Mouse (Mus musculus): ENCODE data around the gene Gps2.
A peak's percentile ranks its signal among the peaks of the same experiment; 100 is the strongest.
"Not testable (repeated sequence)": the region's sequence is repeated elsewhere in the genome, so short reads cannot be mapped to it uniquely, and the experiment has no call there.

Gene Gps2

DNA sequence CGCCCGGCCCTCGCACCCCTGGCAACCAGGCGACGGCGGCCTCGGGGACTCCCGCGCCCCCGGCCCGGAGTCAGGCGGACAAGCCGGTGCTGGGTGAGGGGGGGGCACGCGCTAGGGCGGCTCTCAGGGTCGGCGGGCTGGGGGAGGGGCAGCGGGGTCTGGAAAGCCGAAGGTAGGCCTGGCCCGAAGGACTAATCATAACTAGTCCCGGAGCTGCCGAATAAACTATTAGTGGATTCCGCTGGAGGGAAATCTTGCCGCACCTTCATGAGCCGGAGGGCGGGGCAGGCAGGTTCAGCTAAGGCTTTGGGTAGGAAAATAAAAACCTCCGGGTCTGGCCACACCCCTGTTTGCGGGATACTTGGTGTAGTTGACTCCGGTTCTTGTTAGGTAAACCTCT is 22.5 kb downstream of the Gps2 start:
- DNase-seq (ENCODE audit: low spot score in 2 of 2) = no peak

DNA sequence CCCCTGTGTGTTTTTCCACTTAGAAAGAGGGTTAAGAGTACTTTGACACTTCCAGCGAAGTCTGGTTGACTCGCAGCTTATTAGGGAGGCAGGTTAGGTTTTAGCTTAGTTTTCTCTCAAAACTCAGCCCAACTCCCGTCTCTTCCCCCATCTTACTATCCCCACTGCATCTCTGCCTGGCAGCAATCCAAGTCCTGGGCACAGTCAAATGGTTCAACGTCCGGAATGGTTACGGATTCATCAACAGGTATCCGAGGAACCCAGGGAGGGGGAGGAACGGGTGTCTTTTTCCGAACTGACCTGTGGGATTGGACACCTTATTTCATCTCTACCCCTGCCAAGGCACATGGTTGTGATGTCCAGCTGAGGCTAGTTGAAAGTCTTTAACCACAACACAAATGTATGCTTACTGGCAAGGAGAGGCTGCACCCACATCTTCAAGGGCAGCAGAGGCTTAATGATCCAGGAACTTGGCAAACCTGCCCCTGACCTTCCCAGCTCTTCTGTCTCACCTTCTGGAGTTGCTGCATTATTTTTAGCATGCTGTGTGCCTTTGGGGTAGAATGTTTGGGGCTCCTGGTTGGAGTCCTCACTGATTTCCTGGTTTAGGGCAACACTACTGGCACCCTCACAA is 23.1 kb downstream of the Gps2 start:
- DNase-seq (ENCODE audit: low spot score in 2 of 2) = peak in 1 of 2 experiments; percentile 44

DNA sequence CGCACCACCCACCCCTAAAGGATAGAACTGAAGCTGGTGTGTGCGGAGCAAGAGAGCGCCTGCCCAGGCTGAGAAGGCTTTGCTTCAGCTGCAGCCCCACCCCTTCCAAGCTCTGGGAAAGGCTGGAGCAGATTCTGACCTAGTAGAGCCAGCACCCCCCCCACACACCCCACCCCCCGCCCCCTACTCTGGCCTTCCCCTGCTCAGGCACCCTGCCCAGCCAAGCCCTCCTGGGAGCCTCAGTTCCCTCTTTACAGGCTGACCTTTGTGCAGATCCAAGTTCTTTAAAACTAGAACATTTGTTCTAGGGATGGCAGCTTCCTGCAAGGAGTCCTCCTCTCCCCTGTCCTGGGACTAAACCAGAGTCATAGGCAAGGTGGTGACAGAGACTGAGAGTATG is 23.7 kb downstream of the Gps2 start:
- DNase-seq (ENCODE audit: low spot score in 2 of 2) = peak; percentile 60 to 61

DNA sequence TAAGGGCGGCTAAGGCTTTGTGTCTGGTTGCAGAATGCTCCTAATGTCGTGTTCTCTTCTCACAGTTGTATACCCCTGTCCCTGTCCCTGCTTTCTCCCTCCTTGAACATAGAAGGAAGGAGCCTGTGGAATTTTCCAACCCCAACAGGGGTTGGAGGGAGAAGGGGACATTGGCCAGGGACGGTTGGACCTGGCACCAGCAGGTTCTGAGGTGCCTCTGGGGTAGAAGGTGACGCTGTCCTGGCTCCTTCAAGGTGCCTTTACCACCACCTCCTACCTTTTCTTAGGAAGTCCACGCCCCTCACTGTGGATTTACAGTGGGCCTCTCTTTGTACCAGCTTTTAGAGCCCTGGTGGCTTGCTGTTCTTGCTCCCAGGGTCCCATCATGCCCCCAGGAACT is 24.1 kb downstream of the Gps2 start:
- DNase-seq (ENCODE audit: low spot score in 2 of 2) = no peak

DNA sequence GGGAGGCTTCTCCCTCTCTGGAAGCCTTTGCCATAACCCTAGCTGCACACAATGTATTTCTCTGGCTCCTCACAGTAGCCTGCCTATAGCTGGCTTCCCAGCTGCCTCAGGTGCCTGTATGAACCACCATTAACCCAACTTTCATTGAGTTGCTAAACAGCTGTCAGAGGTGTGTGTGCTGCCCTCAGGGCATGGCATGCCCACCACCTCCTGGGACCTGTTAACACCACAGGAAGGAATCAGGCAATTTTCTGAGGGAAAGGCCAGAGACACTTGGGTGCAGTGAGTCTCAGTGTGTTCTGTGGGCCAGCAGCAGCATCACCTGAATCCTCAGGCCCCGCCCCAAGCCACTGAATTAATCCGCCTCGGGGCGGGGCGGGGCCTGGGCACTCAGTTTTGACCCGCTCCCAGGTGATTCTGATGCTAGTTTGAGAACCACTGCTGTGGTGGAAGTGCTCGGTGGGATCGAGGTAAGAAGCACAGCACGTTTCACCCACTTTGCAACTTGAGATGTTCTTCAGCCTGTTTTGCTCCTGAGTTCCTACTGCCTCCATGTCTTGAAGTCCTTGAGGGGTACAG is 24.8 kb downstream of the Gps2 start:
- DNase-seq (ENCODE audit: low spot score in 2 of 2) = no peak

DNA sequence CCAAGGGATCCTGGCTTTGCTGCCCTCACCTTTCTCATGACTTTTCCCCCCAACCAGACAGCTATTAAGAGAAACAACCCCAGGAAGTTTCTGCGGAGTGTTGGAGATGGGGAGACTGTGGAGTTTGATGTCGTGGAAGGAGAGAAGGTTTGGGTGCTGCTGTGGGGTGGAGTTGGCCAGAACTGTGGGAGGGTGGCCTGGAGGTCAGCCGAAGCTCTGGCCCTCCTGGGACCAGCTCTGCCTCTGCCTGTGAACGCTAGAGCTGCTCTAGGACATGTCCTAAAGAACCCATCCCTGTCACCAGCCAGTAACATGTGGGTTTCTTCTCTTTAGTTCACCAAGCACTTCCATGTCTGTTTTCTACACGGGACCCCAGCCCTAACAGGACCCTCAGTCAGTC is 25.5 kb downstream of the Gps2 start:
- no peak for DNase-seq (ENCODE audit: low spot score in 2 of 2)

DNA sequence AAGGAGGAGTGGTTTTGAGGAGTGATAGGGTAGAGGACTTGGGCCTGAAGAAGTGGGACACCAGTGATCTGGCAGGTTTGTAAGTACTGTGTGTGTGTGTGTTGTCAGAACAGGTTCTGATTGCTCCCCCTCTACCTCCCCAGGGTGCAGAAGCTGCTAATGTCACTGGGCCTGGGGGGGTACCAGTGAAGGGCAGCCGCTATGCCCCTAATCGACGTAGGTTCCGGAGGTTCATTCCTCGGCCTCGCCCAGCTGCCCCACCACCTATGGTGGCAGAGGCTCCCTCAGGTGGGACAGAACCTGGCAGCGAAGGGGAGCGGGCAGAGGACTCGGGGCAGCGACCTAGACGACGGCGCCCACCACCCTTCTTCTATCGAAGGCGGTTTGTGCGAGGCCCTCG is 26.0 kb downstream of the Gps2 start:
- no peak for DNase-seq (ENCODE audit: low spot score in 2 of 2)

DNA sequence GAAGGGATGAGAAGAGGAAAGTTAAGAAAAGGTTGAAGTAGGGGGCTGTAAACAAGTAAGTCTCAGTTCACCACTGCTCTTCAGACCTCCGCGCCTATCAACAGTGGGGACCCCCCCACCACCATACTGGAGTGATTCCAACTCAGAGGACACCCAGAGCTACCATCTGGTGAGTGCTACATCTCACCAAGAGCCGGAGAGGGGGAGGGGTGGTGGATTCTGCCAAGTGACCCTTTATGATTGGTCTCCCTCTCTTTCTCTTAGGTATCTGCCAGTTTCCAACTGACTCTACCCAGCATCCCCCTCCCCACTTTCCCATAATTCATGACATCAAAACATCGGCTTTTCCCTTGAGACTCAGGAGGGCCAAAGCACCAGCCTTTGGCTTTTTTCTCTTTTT is 27.3 kb downstream of the Gps2 start:
- DNase-seq (ENCODE audit: low spot score in 2 of 2) = no peak

DNA sequence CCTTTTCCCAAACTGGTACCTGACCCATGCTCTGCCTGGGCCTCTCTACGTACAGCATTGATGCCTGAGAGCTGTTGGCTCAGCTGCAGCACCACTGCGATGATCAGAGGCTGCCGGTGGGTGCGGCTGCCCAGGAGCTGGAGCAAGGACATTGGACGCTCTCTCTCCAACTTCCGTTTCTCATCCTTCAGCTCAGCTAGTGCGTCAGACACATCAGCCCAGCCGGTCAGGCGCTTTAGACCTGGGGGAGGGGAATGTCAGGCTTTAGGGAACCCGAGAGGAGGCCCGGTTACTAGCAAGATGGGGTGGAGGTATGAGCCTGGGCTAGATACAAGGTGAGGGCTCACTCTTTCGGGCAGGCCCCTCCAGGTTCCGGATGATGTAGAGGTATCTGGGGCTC is 31.5 kb downstream of the Gps2 start:
- no peak for DNase-seq (ENCODE audit: low spot score in 2 of 2)

DNA sequence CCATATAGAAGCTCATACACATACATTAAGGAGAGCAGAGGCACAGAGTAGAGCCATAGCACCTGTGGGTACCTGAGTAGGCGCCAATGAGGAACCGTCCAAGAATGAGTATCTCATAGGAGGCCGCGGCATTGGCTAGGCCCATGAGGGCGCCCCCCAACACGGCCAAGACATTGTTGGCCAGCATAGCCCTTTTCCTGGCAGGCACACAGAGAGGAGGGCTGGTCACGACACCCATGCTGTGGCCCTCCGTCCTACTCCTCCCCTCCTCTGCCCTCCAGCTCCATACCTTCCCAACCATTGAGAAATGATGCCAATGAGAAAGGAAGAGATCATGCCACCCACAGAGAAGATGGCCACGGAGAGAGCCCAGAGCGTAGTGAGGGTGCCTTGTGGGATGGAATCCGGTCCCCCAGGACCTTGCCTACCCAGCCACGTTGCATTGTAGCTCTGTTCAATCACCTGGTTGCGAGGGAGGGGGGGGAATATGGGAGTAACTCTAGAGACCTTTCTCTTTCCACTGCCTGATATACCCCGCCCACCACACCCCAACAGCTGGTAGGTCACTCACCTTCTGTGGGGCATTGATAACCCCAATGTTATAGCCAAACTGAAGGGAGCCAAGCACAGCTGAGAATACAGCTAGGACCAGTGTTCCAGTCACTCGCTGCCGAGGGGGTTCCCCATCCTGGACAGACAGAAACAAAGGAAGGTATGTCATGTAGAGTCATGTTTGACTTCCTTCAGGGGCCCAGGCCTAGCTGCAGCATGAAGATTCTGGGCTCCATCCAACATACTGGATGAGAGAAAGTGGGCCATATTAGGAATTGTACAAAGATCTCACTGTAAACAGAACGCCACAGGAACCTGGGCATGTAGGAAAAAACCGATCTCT is 32.6 kb downstream of the Gps2 start:
- DNase-seq (ENCODE audit: low spot score in 2 of 2) = no peak

DNA sequence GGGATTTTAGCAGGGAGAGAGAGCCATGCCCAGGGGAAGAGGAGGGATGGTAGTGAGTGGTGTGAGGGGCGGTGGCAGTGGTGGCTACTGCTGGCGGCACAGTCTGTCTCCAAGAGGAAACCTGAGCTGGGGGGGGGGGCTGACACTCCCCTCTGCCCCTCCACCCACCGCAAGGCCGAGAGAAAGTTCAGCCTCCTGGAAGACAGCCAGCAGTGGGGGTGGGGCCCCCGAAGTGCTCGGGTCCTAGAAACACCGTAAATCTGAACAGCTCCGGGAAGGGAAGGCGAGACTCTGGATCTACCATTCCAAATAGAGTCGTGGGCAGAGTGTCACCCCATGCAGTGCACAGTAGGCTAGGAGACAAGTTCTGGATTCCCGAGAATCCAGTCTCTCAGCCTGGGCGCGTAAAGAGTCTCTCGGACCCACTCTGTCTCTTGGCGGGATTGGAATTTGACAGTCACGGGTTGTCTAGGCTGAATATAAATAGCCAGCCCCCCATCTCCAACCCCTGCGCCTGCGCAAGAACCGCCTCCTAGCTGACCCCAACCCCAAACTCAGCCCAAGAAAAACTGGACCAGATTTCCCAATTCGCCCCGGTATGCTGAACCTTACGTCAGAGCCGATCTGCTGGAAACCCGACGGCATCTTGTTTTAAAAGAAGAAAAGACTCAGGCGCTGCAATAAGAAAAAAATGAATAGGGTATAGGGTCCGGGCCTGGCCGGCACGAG is 33.8 kb downstream of the Gps2 start:
- peak; percentile 64 to 65 for DNase-seq (ENCODE audit: low spot score in 2 of 2)

DNA sequence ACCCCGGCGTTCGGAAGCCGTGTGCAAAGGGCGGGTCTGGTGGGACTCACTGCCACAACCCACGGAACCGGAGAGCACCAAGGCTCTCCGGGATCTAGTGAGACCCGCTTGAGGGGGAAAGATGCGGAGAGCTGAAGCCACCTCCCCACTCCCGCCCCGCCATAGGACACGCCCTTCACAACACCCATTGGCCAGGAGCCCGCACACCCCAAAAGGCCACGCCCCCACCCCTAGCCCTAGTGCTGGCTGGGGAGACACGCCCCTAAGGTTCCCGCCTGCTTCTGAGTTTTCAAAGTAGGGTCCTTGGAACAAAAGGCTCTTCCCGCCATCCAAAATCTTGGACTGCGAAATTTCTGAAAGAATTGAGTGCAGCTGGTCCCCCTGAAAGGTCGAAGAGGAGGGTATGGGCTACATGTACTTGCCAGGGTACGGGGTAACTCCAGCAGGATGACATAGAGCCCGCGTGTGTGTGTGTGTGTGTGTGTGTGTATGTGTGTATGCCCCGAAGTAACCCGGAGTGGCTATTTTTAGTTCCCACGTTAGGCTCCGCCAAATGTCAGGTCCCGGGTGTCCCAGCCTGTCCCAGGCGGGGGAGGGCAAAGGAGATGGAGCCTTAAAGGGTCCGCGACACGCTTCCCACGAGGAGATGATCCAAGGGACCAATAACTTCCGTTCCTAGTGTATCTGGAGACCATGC is 34.5 kb downstream of the Gps2 start, which contains the start of gene Slc2a4:
Slc2a4 (minus strand) TSS at position 123 of the 697 bp plus-strand sequence.
- DNase-seq (ENCODE audit: low spot score in 2 of 2) = peak; percentile 91 to 92

DNA sequence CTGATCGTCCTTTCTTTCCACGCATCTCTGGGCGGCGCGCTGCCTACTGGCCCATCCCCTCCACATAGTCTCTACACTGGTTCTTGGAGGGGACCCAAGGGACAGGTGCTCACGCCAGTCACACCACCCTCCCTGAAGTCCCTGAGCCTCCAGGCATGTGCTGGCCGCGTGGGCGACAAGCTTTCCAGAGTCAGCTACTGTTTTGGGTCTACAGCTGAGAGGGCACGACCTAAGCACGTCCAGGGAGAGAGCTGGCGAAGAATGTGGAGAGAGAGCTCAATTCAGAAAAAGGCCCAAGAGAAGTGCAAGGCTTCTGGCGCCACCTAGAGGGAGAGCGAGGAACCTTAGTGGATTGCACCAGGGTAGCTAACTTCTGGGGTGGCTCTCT is 35.1 kb downstream of the Gps2 start:
- DNase-seq (ENCODE audit: low spot score in 2 of 2) = peak; percentile 84 to 92

DNA sequence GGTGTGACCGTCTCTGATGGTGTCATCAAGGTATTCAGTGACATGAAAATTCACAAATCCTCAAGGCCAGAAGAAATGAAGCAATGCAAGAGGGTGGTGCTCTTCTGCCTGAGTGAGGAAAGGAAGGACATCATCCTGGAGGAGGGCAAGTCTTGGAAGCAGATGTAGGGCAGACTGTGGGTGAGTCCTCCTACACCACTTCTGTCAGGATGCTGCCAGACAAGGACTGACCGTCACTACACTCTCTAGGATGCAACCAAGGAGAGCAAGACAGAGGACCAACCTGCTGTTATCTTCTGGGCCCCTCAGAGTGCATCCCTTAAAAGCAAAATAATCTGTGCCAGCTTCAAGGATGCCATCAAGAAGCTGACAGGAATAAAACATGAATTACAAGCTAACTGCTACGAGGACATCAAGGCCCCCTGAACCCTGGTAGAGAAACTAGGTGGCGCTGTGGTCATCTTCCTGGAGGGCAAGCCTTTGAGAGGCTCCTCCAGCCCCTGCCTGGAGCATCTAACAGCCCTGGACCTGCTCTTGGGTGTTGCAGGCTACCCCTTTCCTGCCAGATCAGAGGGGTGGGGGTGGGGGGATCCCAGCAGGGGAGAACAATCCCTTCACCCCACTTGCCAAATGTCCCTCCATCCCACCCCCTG is 37.2 kb downstream of the Gps2 start:
- DNase-seq (ENCODE audit: low spot score in 2 of 2) = no peak

DNA sequence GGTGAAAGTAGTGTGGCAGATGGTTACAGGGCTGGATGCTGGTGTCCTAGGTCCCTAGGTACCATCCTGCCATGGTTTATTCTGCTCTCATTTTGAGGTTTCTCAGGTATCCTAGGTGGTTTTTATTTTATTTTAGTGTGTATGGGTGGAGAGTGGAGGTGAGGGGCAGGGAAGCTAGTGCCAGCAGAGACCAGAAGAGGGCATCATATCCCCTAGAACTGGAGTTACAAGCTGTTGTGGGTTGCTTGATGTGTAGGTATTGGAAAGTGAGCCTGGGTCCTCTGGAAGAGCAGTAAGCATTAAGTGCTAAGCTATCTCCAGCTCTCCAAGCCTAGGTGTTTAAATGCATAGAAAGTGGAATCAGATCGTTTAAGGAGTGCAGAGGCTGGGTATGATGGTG is 38.6 kb downstream of the Gps2 start:
- no peak for DNase-seq (ENCODE audit: low spot score in 2 of 2)

DNA sequence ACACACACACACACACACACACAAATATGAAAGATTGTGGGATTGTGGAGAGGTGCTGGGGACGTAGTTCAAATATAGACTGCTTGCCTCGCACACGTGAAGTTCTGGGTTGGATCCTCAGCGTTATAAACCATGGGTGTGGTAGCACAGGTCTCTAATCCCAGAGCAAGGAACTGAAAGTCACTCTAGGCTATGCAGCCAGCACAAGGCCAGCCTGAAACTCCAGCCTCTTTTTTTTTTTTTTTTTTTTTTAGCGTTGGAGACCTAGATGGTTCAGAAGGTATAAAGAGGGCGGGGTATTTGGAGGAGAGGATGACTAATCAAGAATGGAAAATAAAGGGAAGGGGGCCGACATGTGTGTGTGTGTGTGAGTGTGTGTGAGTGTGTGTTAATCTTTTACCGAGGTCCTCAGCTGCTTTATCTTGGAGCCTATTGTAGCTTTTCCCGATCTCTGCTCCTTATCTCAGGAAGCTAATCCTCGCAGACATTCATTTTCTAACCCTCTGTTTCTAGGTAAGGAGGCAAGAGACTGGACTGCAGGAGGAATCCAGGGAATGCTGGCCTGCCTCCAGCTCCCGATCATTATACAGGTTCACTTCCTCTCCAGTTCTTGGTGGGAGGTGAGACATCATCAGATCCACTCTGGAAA is 39.7 kb downstream of the Gps2 start:
- no peak for DNase-seq (ENCODE audit: low spot score in 2 of 2)

DNA sequence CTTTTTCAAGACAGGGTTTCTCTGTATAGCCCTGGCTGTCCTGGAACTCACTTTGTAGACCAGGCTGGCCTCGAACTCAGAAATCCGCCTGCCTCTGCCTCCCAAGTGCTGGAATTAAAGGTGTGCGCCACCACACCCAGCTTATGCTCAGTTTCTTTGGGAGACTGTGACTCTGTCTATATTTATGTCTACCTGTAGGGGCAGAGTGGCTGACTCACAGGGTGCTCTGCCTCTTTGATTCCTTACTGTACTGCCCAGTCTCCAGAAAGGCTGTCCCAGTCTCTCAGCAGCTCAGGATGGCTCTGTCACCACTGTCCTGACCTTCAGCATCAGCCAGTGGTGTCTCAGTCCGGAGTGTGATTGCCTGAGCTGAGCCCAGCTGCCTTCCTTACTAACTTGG is 41.9 kb downstream of the Gps2 start:
- DNase-seq (ENCODE audit: low spot score in 2 of 2) = not testable (repeated sequence)

DNA sequence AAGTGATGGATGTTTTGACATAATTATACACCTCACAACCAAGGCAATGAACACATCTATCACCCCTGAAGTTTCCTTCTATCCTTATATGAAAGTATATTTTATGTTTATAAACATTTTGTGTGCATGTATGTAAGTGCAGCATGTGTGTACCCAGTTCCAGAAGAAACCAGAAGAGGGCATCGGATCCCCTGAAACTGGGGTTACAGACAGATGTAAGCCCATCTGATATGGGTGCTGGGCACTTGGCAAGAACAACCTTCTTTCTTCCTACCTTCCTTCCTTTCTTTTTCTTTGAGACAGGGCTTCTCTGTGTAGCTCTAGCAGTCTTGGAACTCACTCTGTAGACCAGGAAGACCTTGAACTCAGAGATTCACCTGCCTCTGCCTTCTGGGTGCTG is 42.5 kb downstream of the Gps2 start:
- no peak for DNase-seq (ENCODE audit: low spot score in 2 of 2)

DNA sequence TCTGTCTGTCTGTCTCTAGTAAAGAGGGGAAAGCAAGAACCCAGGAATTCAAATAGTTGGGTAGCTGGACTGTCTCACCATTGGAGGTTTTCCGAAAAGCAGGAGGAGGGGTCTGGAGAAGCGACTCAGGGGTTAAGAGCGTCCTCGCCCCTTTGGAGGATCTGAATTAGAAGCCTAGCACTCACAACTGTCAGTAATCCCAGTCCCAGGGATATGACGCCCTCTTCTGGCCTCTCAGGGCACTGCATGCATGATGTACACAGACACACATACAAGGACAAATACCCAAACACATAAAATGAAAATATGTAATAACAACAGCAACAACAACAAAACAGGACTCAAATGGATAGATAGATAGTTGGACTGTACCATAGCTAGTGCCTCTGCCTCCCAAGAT is 46.9 kb downstream of the Gps2 start:
- no peak for DNase-seq (ENCODE audit: low spot score in 2 of 2)

DNA sequence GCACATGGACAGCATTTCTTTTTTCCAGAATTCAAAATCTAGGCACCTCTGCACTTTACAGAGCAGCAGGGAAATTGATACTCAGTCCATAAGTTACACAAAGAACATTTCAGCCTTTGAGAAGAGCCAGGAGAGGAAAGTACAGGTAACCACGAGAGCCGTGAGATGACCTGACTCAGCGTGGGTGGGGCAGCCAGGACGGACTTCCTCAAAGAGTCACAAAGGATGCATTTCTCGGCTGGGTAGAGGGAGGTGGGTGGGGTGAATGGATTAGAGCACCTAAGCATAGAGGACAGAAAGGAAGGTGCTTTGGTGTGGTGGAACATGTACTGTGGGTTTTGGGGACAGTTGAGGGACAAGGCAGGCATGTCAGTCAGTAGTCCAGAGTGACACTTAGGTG is 48.2 kb downstream of the Gps2 start:
- DNase-seq (ENCODE audit: low spot score in 2 of 2) = no peak

Measured in heart, adult 9 months (tissue).